In the genomic region with DNA sequence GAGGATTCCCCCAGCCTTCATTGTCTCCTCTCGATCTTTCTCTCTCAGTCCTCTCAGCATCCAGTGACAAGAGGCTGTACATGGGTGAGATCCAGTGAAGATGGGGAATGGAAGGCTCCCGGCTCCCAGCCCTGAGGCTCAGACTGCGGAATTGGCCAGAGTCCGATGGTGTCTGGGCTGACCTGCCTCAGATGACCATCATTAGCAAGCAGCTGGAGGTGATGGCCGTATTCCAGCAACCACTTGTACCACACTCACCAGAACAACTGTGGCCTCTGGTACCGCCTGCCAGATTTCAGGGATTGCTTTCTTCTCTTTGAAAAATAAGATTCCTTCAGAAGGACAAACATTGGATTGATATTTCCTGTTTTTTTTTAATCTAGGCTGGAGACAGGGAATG, we compare ENCODE assay signal across 8 mouse cellular contexts. TPM values are rescaled to one million over a fixed set of nuclear protein-coding genes. Genes with fewer than 3 reads are reported as not detected.
DNase-seq lines count a peak whose midpoint lies in the region; ATAC-seq and TF ChIP-seq lines count a peak whose summit lies in the region.
"Had no signal": no experiment of that assay in that cellular context is flagged by ENCODE, and none has a peak within 500 bp of the region (broad histone marks: within the 10 kb centered on the region; RNA-seq: fewer than 3 reads in every experiment).

No protein-coding gene starts in this region.

- H3K36me3 ChIP-seq in intestine, embryonic 16.5 days (ENCODE audit: control insufficient read depth, insufficient read depth, low read length) = peaks cover 26% of the 10 kb centered on the region

- WGBS in intestine, embryonic 16.5 days = 77% methylated on average over 6 of the region's 6 CpGs

- H3K4me1 ChIP-seq in intestine, embryonic 16.5 days (ENCODE audit: control insufficient read depth, insufficient read depth, low read length) = no peaks in the 10 kb centered on the region

- peak; percentile 15 for DNase-seq in urinary bladder, postnatal 14 days (ENCODE audit: low spot score)
- DNase-seq in urinary bladder, postnatal 4 days (ENCODE audit: low spot score in 2 of 2) = no peak
- peak; percentile 91 for DNase-seq in gastrocnemius, adult 2 months
- DNase-seq in layer of hippocampus, adult 18-20 months (ENCODE audit: low spot score in 2 of 2) = peak; percentile 22 to 45
- DNase-seq in right cerebral cortex, postnatal 10 days (ENCODE audit: low spot score in 2 of 2) = peak; percentile 48 to 54
- DNase-seq in adipocyte (ENCODE audit: low spot score) = no peak

- H3K4me2 ChIP-seq in intestine, embryonic 16.5 days (ENCODE audit: low read depth, low read length) = no peak overlapping the region

- intact Hi-C loops in gastrocnemius, adult 2 months (cut with DNase I) = no loop called here

- H3K9ac ChIP-seq in intestine, embryonic 16.5 days (ENCODE audit: low read depth, low read length) = no peak overlapping the region

- H3K9me3 ChIP-seq in intestine, embryonic 16.5 days (ENCODE audit: control insufficient read depth, low read length) = no peaks in the 10 kb centered on the region

- TF ChIP-seq CTCF in gastrocnemius, adult 2 months (IDR thresholded peaks at IDR 0.05) = no peak

- H3K27ac ChIP-seq in gastrocnemius, adult 2 months = peak overlapping the region; percentile 87
- no peak overlapping the region for H3K27ac ChIP-seq in intestine, embryonic 16.5 days (ENCODE audit: low read length)

- no peak for ATAC-seq in intestine, embryonic 16.5 days

- H3K4me3 ChIP-seq in gastrocnemius, adult 2 months = no peak overlapping the region
- H3K4me3 ChIP-seq in intestine, embryonic 16.5 days (ENCODE audit: low read length) = no peak overlapping the region
- H3K4me3 ChIP-seq: erythroblast, embryonic 14.5 days had no signal

- no peaks in the 10 kb centered on the region for H3K27me3 ChIP-seq in intestine, embryonic 16.5 days (replicated peaks; ENCODE audit: control insufficient read depth, insufficient read depth, low read length)

RNA-seq across cellular contexts. Expression of a gene that starts 29.6 kb away (rescaled TPM):
- total RNA-seq in gastrocnemius, adult 2 months (2021) = 10 to 100 TPM in 1 of 2 experiments, 1 to 10 TPM in 1; 9.5 to 13.0 TPM
- total RNA-seq in layer of hippocampus, adult 18-20 months (2021) = 10 to 100 TPM; 31.2 to 32.6 TPM
- 108 and 118 TPM in 2 replicates for polyA plus RNA-seq in intestine, embryonic 16.5 days (2015; fragmentation: Nextera tagmentation; extraction: Ambion mirVana)

RNA-seq across cellular contexts. Expression of a gene that starts 29.8 kb away (rescaled TPM):
- 10 to 100 TPM; 38.4 to 47.3 TPM for total RNA-seq in gastrocnemius, adult 2 months (2021)
- 10 to 100 TPM; 66.7 to 72.6 TPM for total RNA-seq in layer of hippocampus, adult 18-20 months (2021)
- polyA plus RNA-seq in intestine, embryonic 16.5 days (2015; fragmentation: Nextera tagmentation; extraction: Ambion mirVana) = 56.3 and 59.7 TPM in 2 replicates

Comparison
In these comparisons a context has a peak if more than half of its experiments do, and no peak if none do; other contexts are left out.
1. DNase-seq: peak in urinary bladder, postnatal 14 days (single experiment), gastrocnemius, adult 2 months (single experiment), layer of hippocampus, adult 18-20 months (2 of 2) and right cerebral cortex, postnatal 10 days (2 of 2); none in urinary bladder, postnatal 4 days (0 of 2) and adipocyte (single experiment).